Mouse (Mus musculus): ENCODE data around the gene Mtmr11.
"Not testable (repeated sequence)": the region's sequence is repeated elsewhere in the genome, so short reads cannot be mapped to it uniquely, and the experiment has no call there.

Gene Mtmr11

GRCm38 (mm10) chr3:96172197-96173178 lies 10.7 kb downstream of the Mtmr11 start, which contains the start of gene Sf3b4:
TSS of gene Sf3b4 (plus strand) at chr3:96172332.
- peak; percentile 70 for DNase-seq (ENCODE audit: low spot score)

- DNase-seq (ENCODE audit: low spot score) = no peak
Measured at GRCm38 (mm10) chr3:96173185-96173584, 11.4 kb downstream of the Mtmr11 start.

GRCm38 (mm10) chr3:96174042-96174441 lies 12.2 kb downstream of the Mtmr11 start:
- not testable (repeated sequence) for DNase-seq (ENCODE audit: low spot score)

GRCm38 (mm10) chr3:96175251-96175650 lies 13.4 kb downstream of the Mtmr11 start:
- DNase-seq (ENCODE audit: low spot score) = no peak

GRCm38 (mm10) chr3:96178427-96178826 lies 16.6 kb downstream of the Mtmr11 start:
- DNase-seq (ENCODE audit: low spot score) = no peak

- DNase-seq (ENCODE audit: low spot score) = no peak
Measured at GRCm38 (mm10) chr3:96178902-96179301, 17.1 kb downstream of the Mtmr11 start.

- no peak for DNase-seq (ENCODE audit: low spot score)
Measured at GRCm38 (mm10) chr3:96179531-96179930, 17.7 kb downstream of the Mtmr11 start.

- DNase-seq (ENCODE audit: low spot score) = peak; percentile 60
Measured at GRCm38 (mm10) chr3:96180727-96181477, 19.1 kb downstream of the Mtmr11 start, which contains the start of gene Sv2a. TSS of gene Sv2a (plus strand) at chr3:96181151.

- DNase-seq (ENCODE audit: low spot score) = no peak
Measured at GRCm38 (mm10) chr3:96181510-96182381, 19.9 kb downstream of the Mtmr11 start.

GRCm38 (mm10) chr3:96182382-96182776 lies 20.6 kb downstream of the Mtmr11 start:
- no peak for DNase-seq (ENCODE audit: low spot score)

- no peak for DNase-seq (ENCODE audit: low spot score)
Measured at GRCm38 (mm10) chr3:96192977-96193376, 31.2 kb downstream of the Mtmr11 start.

GRCm38 (mm10) chr3:96194966-96195365 lies 33.2 kb downstream of the Mtmr11 start:
- no peak for DNase-seq (ENCODE audit: low spot score)

- no peak for DNase-seq (ENCODE audit: low spot score)
Measured at GRCm38 (mm10) chr3:96195616-96196313, 34.0 kb downstream of the Mtmr11 start.

GRCm38 (mm10) chr3:96196437-96197128 lies 34.8 kb downstream of the Mtmr11 start:
- no peak for DNase-seq (ENCODE audit: low spot score)

GRCm38 (mm10) chr3:96197129-96197749 lies 35.4 kb downstream of the Mtmr11 start:
- DNase-seq (ENCODE audit: low spot score) = peak; percentile 86

- no peak for DNase-seq (ENCODE audit: low spot score)
Measured at GRCm38 (mm10) chr3:96198181-96198580, 36.4 kb downstream of the Mtmr11 start.

GRCm38 (mm10) chr3:96198601-96199251 lies 36.9 kb downstream of the Mtmr11 start:
- DNase-seq (ENCODE audit: low spot score) = not testable (repeated sequence)

- no peak for DNase-seq (ENCODE audit: low spot score)
Measured at GRCm38 (mm10) chr3:96199731-96200130, 37.9 kb downstream of the Mtmr11 start.

GRCm38 (mm10) chr3:96207819-96208218 lies 46.0 kb downstream of the Mtmr11 start:
- DNase-seq (ENCODE audit: low spot score) = no peak

Data from left cerebral cortex, adult 11 months (tissue).